Mouse (Mus musculus): Measurements from ENCODE around the gene Kmo. TPM values are rescaled to one million over a fixed set of nuclear protein-coding genes. Genes with fewer than 3 reads are reported as not detected.

Kmo gene
- polyA plus RNA-seq, 1 experiment, result 1.0 TPM

- no peak for TF ChIP-seq CTCF (IDR thresholded peaks at IDR 0.05; ENCODE audit: control insufficient read depth, insufficient read depth, insufficient replicate concordance, low read depth, low read length)
- TF ChIP-seq POLR2A (IDR thresholded peaks at IDR 0.05; ENCODE audit: control insufficient read depth, low read depth, low read length), result no peak
- H3K27me3 ChIP-seq (ENCODE audit: control insufficient read depth, insufficient read depth, low read length), result no peaks in the 10 kb centered on the region
- no peak overlapping the region for H3K4me3 ChIP-seq (ENCODE audit: control insufficient read depth, low read depth, low read length)
Measured at GRCm38 (mm10) chr1:175586656-175587055, 33.5 kb upstream of the Kmo start.

GRCm38 (mm10) chr1:175592832-175593231, 27.3 kb upstream of the Kmo start:
- no peak overlapping the region for H3K4me3 ChIP-seq (ENCODE audit: control insufficient read depth, low read depth, low read length)
- no peak overlapping the region for H3K27ac ChIP-seq (ENCODE audit: control insufficient read depth, insufficient read depth, low read depth, low read length)
- no peak for TF ChIP-seq CTCF (IDR thresholded peaks at IDR 0.05; ENCODE audit: control insufficient read depth, insufficient read depth, insufficient replicate concordance, low read depth, low read length)
- no peak for TF ChIP-seq POLR2A (IDR thresholded peaks at IDR 0.05; ENCODE audit: control insufficient read depth, low read depth, low read length)
- H3K27me3 ChIP-seq (ENCODE audit: control insufficient read depth, insufficient read depth, low read length), result no peaks in the 10 kb centered on the region
- no peaks in the 10 kb centered on the region for H3K4me1 ChIP-seq (ENCODE audit: control insufficient read depth, insufficient read depth, low read length)
- H3K36me3 ChIP-seq (ENCODE audit: control insufficient read depth, insufficient read depth, low read length), result no peaks in the 10 kb centered on the region

More at GRCm38 (mm10) chr1:175586656-175587055, 33.5 kb upstream of the Kmo start:
- no peaks in the 10 kb centered on the region for H3K36me3 ChIP-seq (ENCODE audit: control insufficient read depth, insufficient read depth, low read length)
- no peaks in the 10 kb centered on the region for H3K4me1 ChIP-seq (ENCODE audit: control insufficient read depth, insufficient read depth, low read length)
- H3K27ac ChIP-seq (ENCODE audit: control insufficient read depth, insufficient read depth, low read depth, low read length), result no peak overlapping the region

GRCm38 (mm10) chr1:175602231-175602630, 17.9 kb upstream of the Kmo start:
- no peak overlapping the region for H3K4me3 ChIP-seq (ENCODE audit: control insufficient read depth, low read depth, low read length)
- H3K36me3 ChIP-seq (ENCODE audit: control insufficient read depth, insufficient read depth, low read length), result no peaks in the 10 kb centered on the region

GRCm38 (mm10) chr1:175603390-175603789, 16.8 kb upstream of the Kmo start:
- H3K4me3 ChIP-seq (ENCODE audit: control insufficient read depth, low read depth, low read length), result no peak overlapping the region
- no peak for TF ChIP-seq CTCF (IDR thresholded peaks at IDR 0.05; ENCODE audit: control insufficient read depth, insufficient read depth, insufficient replicate concordance, low read depth, low read length)
- TF ChIP-seq POLR2A (IDR thresholded peaks at IDR 0.05; ENCODE audit: control insufficient read depth, low read depth, low read length), result no peak
- H3K4me1 ChIP-seq (ENCODE audit: control insufficient read depth, insufficient read depth, low read length), result no peaks in the 10 kb centered on the region
- no peak overlapping the region for H3K27ac ChIP-seq (ENCODE audit: control insufficient read depth, insufficient read depth, low read depth, low read length)
- no peaks in the 10 kb centered on the region for H3K36me3 ChIP-seq (ENCODE audit: control insufficient read depth, insufficient read depth, low read length)
- no peaks in the 10 kb centered on the region for H3K27me3 ChIP-seq (ENCODE audit: control insufficient read depth, insufficient read depth, low read length)

More at GRCm38 (mm10) chr1:175602231-175602630, 17.9 kb upstream of the Kmo start:
- TF ChIP-seq POLR2A (IDR thresholded peaks at IDR 0.05; ENCODE audit: control insufficient read depth, low read depth, low read length) (no peak), CTCF (IDR thresholded peaks at IDR 0.05; ENCODE audit: control insufficient read depth, insufficient read depth, insufficient replicate concordance, low read depth, low read length) (no peak)
- Histone ChIP-seq H3K27ac (ENCODE audit: control insufficient read depth, insufficient read depth, low read depth, low read length) (no peak overlapping the region), H3K4me1 (ENCODE audit: control insufficient read depth, insufficient read depth, low read length) (no peaks in the 10 kb centered on the region), H3K27me3 (ENCODE audit: control insufficient read depth, insufficient read depth, low read length) (no peaks in the 10 kb centered on the region)

GRCm38 (mm10) chr1:175607308-175607707, 12.9 kb upstream of the Kmo start:
- Histone ChIP-seq H3K27me3 (ENCODE audit: control insufficient read depth, insufficient read depth, low read length) (no peaks in the 10 kb centered on the region), H3K4me3 (ENCODE audit: control insufficient read depth, low read depth, low read length) (no peak overlapping the region), H3K36me3 (ENCODE audit: control insufficient read depth, insufficient read depth, low read length) (no peaks in the 10 kb centered on the region), H3K27ac (ENCODE audit: control insufficient read depth, insufficient read depth, low read depth, low read length) (no peak overlapping the region), H3K4me1 (ENCODE audit: control insufficient read depth, insufficient read depth, low read length) (no peaks in the 10 kb centered on the region)
- no peak for TF ChIP-seq CTCF (IDR thresholded peaks at IDR 0.05; ENCODE audit: control insufficient read depth, insufficient read depth, insufficient replicate concordance, low read depth, low read length)
- TF ChIP-seq POLR2A (IDR thresholded peaks at IDR 0.05; ENCODE audit: control insufficient read depth, low read depth, low read length), result no peak

GRCm38 (mm10) chr1:175607838-175608585, 12.2 kb upstream of the Kmo start:
- Histone ChIP-seq H3K27ac (ENCODE audit: control insufficient read depth, insufficient read depth, low read depth, low read length) (no peak overlapping the region), H3K27me3 (ENCODE audit: control insufficient read depth, insufficient read depth, low read length) (no peaks in the 10 kb centered on the region), H3K4me3 (ENCODE audit: control insufficient read depth, low read depth, low read length) (no peak overlapping the region), H3K4me1 (ENCODE audit: control insufficient read depth, insufficient read depth, low read length) (no peaks in the 10 kb centered on the region), H3K36me3 (ENCODE audit: control insufficient read depth, insufficient read depth, low read length) (no peaks in the 10 kb centered on the region)
- TF ChIP-seq POLR2A (IDR thresholded peaks at IDR 0.05; ENCODE audit: control insufficient read depth, low read depth, low read length) (no peak), CTCF (IDR thresholded peaks at IDR 0.05; ENCODE audit: control insufficient read depth, insufficient read depth, insufficient replicate concordance, low read depth, low read length) (no peak)

GRCm38 (mm10) chr1:175608708-175609107, 11.5 kb upstream of the Kmo start:
- Histone ChIP-seq H3K27ac (ENCODE audit: control insufficient read depth, insufficient read depth, low read depth, low read length) (no peak overlapping the region), H3K36me3 (ENCODE audit: control insufficient read depth, insufficient read depth, low read length) (no peaks in the 10 kb centered on the region), H3K4me1 (ENCODE audit: control insufficient read depth, insufficient read depth, low read length) (no peaks in the 10 kb centered on the region)

More at GRCm38 (mm10) chr1:175608708-175609107, 11.5 kb upstream of the Kmo start:
- Histone ChIP-seq H3K4me3 (ENCODE audit: control insufficient read depth, low read depth, low read length) (no peak overlapping the region), H3K27me3 (ENCODE audit: control insufficient read depth, insufficient read depth, low read length) (no peaks in the 10 kb centered on the region)
- TF ChIP-seq CTCF (IDR thresholded peaks at IDR 0.05; ENCODE audit: control insufficient read depth, insufficient read depth, insufficient replicate concordance, low read depth, low read length), result no peak
- TF ChIP-seq POLR2A (IDR thresholded peaks at IDR 0.05; ENCODE audit: control insufficient read depth, low read depth, low read length), result no peak
